Mouse (Mus musculus) embryonic stem cell, embryonic (primary cell): ENCODE data around the gene Twf1.

Experiments used
- CTCF ChIA-PET, 4 experiments: fragments of 300-600 bp in 2 of 4; fragments of 350-600 bp in 2 of 4; sonication (Branson Sonifier 250); formaldehyde crosslinking; loops; one replicate each; lab custom pipeline; 2022; ENCODE audit warnings: inconsistent platforms in 2 of 4; lab: Charles Lee
- POLR2A ChIA-PET, 4 experiments: fragments of 300-600 bp in 2 of 4; fragments of 350-600 bp in 2 of 4; sonication (Branson Sonifier 250); formaldehyde crosslinking; loops; one replicate each; lab custom pipeline; 2022; ENCODE audit warnings: antibody characterized with exemption in 4 of 4, inconsistent platforms in 1 of 4; lab: Charles Lee

Gene Twf1

DNA sequence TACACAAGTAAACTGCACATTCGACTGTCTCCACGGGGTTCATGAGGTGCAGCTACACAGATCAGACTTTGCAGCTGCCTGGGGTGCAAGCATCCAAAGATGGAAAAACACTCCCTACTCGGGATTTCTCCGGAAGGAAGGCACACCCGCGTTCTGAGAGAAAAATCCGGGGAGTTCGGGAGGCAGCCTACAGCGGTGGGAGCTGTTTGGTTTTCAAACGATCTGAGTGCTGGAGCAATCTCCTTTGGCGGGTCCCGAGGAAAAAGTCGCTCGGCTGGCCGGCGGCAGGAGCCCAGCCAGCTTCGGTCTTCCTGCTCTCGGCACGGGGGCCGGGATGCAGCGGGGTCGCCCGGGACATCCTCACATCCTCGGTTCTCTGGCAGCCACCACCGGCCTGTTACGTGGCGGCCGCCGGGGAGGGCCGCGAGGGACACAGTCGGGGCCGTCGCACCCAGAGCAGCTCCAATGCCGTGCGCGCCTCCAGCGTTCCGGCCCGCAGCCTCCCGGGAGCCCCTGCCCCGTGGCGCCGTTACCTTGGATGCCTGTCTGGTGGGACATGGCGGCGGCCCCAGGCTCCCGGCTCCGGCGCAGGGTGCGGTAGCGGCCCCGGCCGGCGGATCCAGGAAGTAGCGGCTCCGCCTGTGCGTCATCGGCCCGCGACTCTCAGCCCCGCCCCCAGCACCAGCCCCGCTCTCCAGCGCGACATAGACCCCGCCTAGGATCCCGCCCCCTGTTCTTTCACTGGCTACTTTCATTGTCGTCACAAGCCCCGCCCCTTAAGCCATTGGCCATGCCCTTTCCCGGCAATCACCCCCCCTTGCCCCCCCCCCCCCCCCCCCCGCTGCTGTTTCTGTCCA, at the start of gene Twf1:
Gene Twf1 (minus strand): TSS at position 671 of the 857 bp plus-strand sequence.
- CTCF ChIA-PET = interaction anchor here in 1 of 4 experiments (0.5 kb wide), 1 partner anchor 58 kb away, joined by 9 read pairs; no protein-coding TSS in a partner anchor
- POLR2A ChIA-PET = interaction anchor here in 3 of 4 experiments (0.7 to 3.6 kb wide), 13 partner anchors 11 to 65 kb away, joined by 3 to 26 read pairs (median 4); partner anchors contain the start of genes Irak4 (in 2 of the 3) and Pus7l (in 2 of the 3)

- CTCF ChIA-PET = no interaction called here
Observed at GRCm38 (mm10) chr15:94639126-94639525, 49.4 kb upstream of the Twf1 start.

GRCm38 (mm10) chr15:94638207-94638606, 48.5 kb upstream of the Twf1 start:
- CTCF ChIA-PET = no interaction called here
- POLR2A ChIA-PET = no interaction called here

More at GRCm38 (mm10) chr15:94639126-94639525, 49.4 kb upstream of the Twf1 start:
- POLR2A ChIA-PET = interaction anchor here in 2 of 4 experiments (1.2 to 1.3 kb wide), 3 partner anchors 10 to 77 kb away, joined by 3 read pairs; partner anchors contain the start of gene Tmem117 (in 1 of the 2)

DNA sequence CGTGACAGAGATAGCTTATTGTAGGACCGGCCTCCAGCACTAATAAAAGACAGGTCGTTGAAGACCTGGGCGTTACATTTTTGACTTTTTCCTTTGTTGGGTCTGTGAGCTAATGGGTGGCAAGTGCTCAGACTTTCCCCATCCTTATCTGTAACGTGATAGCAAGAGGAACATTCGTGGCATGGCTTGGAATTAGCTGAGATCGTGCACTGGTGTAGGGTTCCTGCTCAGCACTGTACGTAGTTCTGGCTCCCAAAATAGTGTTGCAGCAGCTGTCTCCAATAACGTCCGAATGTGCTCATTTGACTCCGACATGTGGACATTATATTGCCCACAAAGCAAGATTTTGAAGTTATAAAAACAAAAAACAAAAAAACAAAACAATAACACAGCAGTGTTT, 44.8 kb upstream of the Twf1 start:
- CTCF ChIA-PET = no interaction called here
- POLR2A ChIA-PET = interaction anchor here (0.5 to 2.0 kb wide), 7 partner anchors 12 to 105 kb away, joined by 3 to 9 read pairs (median 6); no protein-coding TSS in a partner anchor

DNA sequence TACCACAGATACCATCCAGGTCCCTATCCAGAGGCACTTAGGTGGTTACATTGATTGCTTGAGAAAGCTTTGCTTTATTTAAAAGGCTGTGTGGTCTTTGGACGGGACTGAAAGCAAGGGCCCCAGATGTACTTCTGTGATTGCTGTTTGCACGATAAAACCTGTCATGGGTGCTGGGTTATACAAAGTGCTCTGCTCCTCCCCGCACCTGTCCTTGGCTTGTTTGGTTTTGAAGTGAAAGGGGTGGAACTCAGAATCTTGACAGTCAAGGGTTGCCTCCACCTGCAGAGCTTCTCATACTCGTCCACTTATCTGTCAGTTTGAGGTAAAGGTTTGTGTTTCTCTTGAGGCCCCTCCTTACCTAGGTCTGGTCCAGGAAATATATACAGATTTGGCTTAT, 40.9 kb upstream of the Twf1 start:
- POLR2A ChIA-PET = interaction anchor here in 2 of 4 experiments (1.0 to 2.3 kb wide), 5 partner anchors 10 to 88 kb away, joined by 3 to 6 read pairs (median 4); partner anchors contain the start of genes Irak4 (in 1 of the 2) and Pus7l (in 1 of the 2)
- CTCF ChIA-PET = no interaction called here

GRCm38 (mm10) chr15:94628830-94629601, 39.3 kb upstream of the Twf1 start, which contains the start of gene Tmem117:
Gene Tmem117 (plus strand): TSS chr15:94629232.
- POLR2A ChIA-PET = interaction anchor here (0.6 to 2.3 kb wide), 6 partner anchors 8 to 1231 kb away, joined by 3 to 6 read pairs (median 3); no protein-coding TSS in a partner anchor
- CTCF ChIA-PET = no interaction called here

GRCm38 (mm10) chr15:94628463-94628829, 38.8 kb upstream of the Twf1 start:
- POLR2A ChIA-PET = interaction anchor here in 2 of 4 experiments (0.6 to 1.0 kb wide), 4 partner anchors 8 to 28 kb away, joined by 3 read pairs; no protein-coding TSS in a partner anchor
- CTCF ChIA-PET = no interaction called here

- ChIA-PET POLR2A (interaction anchor here (0.5 to 2.3 kb wide), 45 partner anchors 8 to 1102 kb away, joined by 3 to 18 read pairs (median 4); partner anchors contain the start of genes Irak4 (in 3 of the 4), Pus7l (in 3 of the 4), Tmem117 (in 1 of the 4) and Twf1 (in 1 of the 4)), CTCF (interaction anchor here (0.6 to 0.9 kb wide), 4 partner anchors 9 to 63 kb away, joined by 3 to 4 read pairs (median 4); no protein-coding TSS in a partner anchor)
Observed at GRCm38 (mm10) chr15:94620909-94621308, 31.2 kb upstream of the Twf1 start.

- ChIA-PET CTCF (interaction anchor here in 1 of 4 experiments (1.2 kb wide), 1 partner anchor 15 kb away, joined by 3 read pairs; no protein-coding TSS in a partner anchor), POLR2A (interaction anchor here in 3 of 4 experiments (0.6 to 2.3 kb wide), 16 partner anchors 8 to 896 kb away, joined by 3 to 12 read pairs (median 4); partner anchors contain the start of gene Twf1 (in 1 of the 3))
Observed at GRCm38 (mm10) chr15:94616036-94616435, 26.3 kb upstream of the Twf1 start.

DNA sequence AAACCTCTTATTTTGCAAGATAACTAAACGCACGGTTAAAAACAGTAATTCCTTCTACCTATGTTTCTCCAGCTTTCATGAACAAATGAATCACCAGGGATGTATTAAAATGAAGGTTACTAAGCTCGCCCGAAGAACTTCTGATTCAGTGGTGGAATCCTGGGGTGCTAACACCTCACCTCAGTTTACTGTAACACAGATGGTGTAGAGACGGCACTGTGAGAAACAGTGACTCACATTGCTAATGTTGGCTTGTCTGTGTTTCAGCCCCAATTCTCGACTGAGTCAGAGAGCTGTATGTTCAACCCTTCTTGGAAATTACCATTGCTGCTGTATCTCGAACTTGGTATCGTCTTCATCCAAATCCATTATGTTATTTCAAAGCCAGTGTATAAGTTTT, 18.1 kb upstream of the Twf1 start:
- CTCF ChIA-PET = no interaction called here
- POLR2A ChIA-PET = interaction anchor here in 2 of 4 experiments (1.0 to 1.5 kb wide), 4 partner anchors 8 to 17 kb away, joined by 4 to 7 read pairs (median 5); no protein-coding TSS in a partner anchor

GRCm38 (mm10) chr15:94602441-94602840, 12.8 kb upstream of the Twf1 start:
- ChIA-PET CTCF (interaction anchor here in 1 of 4 experiments (0.6 kb wide), 1 partner anchor 1589 kb away, joined by 3 read pairs; no protein-coding TSS in a partner anchor), POLR2A (no interaction called here)

GRCm38 (mm10) chr15:94601339-94601738, 11.7 kb upstream of the Twf1 start:
- CTCF ChIA-PET = interaction anchor here in 3 of 4 experiments (0.6 to 2.5 kb wide), 8 partner anchors 11 to 44 kb away, joined by 3 to 13 read pairs (median 4); no protein-coding TSS in a partner anchor
- POLR2A ChIA-PET = interaction anchor here in 3 of 4 experiments (0.8 to 2.8 kb wide), 12 partner anchors 11 to 85 kb away, joined by 3 to 26 read pairs (median 7); partner anchors contain the start of genes Pus7l (in 2 of the 3), Irak4 (in 1 of the 3) and Twf1 (in 1 of the 3)

DNA sequence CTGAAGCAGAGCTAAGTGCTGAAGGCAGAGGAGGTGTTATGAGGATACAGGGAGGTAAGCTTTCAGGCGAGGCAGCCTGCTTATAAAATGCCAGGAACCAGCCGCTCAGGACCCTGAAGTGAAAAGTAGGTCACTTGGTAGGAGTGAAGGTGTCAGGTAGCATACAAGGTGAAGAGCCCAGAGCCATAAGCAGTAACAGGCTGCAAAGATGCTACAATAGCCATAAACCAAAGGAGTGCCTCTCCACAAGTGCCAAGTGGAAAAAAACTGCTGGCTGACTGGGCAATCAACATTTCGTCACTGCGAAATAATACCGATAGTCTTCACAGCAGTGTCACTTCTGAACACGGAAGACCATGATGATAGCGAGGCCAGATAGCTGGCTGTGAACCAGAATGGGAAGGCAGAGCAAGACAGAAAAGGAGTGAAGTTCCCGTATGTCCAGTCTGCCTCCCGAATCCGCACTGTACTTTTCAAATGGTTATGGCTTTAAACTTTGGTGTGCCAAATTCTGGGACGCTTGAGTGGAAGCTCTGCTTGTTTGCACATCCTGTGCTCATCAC, 10.5 kb upstream of the Twf1 start:
- ChIA-PET POLR2A (interaction anchor here in 3 of 4 experiments (0.7 to 2.8 kb wide), 18 partner anchors 10 to 86 kb away, joined by 3 to 26 read pairs (median 6); partner anchors contain the start of genes Twf1 (in 2 of the 3), Irak4 (in 1 of the 3), Pus7l (in 1 of the 3) and Tmem117 (in 1 of the 3)), CTCF (interaction anchor here (0.6 to 2.5 kb wide), 10 partner anchors 10 to 682 kb away, joined by 3 to 13 read pairs (median 4); no protein-coding TSS in a partner anchor)

- ChIA-PET CTCF (no interaction called here), POLR2A (interaction anchor here in 1 of 4 experiments (1.3 kb wide), 1 partner anchor 50 kb away, joined by 3 read pairs; the partner anchor contains the start of genes Irak4 and Pus7l)
Observed at GRCm38 (mm10) chr15:94593586-94593985, 3.9 kb upstream of the Twf1 start.

DNA sequence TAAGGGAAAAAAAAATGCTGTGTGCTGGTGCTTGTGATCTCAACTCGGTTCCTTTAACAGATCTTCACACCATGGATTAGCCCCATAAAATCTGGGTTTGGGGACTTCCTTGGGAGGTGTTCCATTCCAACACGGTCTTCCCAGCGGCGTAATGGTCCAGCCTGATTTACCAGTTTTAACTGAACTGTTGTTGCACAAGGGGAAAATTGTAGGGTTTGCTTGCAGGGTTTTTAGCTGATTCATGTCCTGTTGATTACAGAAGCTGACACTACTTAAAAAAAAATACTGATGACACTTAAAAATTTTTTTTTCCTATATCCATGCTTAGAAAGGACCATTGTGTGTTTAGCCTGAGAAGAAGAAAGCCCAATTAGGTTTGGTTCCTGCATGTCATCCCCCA, 1.7 kb upstream of the Twf1 start:
- ChIA-PET CTCF (interaction anchor here in 3 of 4 experiments (0.6 to 1.1 kb wide), 6 partner anchors 9 to 982 kb away, joined by 3 to 4 read pairs (median 3); no protein-coding TSS in a partner anchor), POLR2A (interaction anchor here (0.6 to 3.6 kb wide), 13 partner anchors 9 to 545 kb away, joined by 3 to 26 read pairs (median 4); partner anchors contain the start of genes Irak4 (in 1 of the 4) and Pus7l (in 1 of the 4))

- ChIA-PET CTCF (interaction anchor here in 2 of 4 experiments (0.5 to 1.1 kb wide), 2 partner anchors 11 to 89 kb away, joined by 3 to 4 read pairs; no protein-coding TSS in a partner anchor), POLR2A (interaction anchor here in 2 of 4 experiments (0.6 to 3.6 kb wide), 17 partner anchors 10 to 65 kb away, joined by 3 to 26 read pairs (median 4); partner anchors contain the start of genes Irak4 (in 1 of the 2) and Pus7l (in 1 of the 2))
Observed at GRCm38 (mm10) chr15:94590083-94590482, 394 bp upstream of the Twf1 start.
